Mouse (Mus musculus) urinary bladder, postnatal 14 days (tissue): ENCODE results near the gene 1700020L24Rik.

Experiments used
- DNase-seq: peaks from one replicate; pipeline ENCODE4 v3.0.0; 2021; ENCODE audit warnings: low spot score

Gene 1700020L24Rik

GRCm38 (mm10) chr11:83441235-83441634 is 3.8 kb downstream of the 1700020L24Rik start:
- DNase-seq = no peak

- DNase-seq = peak; percentile 83
Observed at GRCm38 (mm10) chr11:83442596-83443267, 5.3 kb downstream of the 1700020L24Rik start.

GRCm38 (mm10) chr11:83443824-83444223 is 6.3 kb downstream of the 1700020L24Rik start:
- DNase-seq = no peak

DNA sequence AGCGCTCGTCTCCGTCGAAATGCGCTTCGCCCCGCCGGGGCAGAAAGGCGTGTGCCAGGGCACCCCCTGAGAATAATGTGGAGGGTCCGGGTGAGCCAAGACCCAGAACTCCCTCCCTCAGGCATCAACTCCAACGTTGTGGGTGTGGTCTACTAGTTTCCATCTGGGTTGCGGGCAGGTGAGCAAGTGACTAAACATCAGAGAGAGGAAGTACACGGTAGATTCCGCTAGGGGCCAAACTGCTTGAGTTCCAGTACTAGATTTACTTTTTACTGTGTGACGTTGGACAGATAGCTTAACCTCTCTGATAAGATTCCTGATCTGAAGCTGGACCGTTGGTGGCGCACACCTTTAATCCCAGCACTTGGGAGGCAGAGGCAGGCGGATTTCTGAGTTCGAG is 7.5 kb downstream of the 1700020L24Rik start:
- DNase-seq = no peak

GRCm38 (mm10) chr11:83447612-83448011 is 10.1 kb downstream of the 1700020L24Rik start:
- peak; percentile 83 for DNase-seq

- DNase-seq = no peak
Observed at GRCm38 (mm10) chr11:83448021-83448926, 10.8 kb downstream of the 1700020L24Rik start.

DNA sequence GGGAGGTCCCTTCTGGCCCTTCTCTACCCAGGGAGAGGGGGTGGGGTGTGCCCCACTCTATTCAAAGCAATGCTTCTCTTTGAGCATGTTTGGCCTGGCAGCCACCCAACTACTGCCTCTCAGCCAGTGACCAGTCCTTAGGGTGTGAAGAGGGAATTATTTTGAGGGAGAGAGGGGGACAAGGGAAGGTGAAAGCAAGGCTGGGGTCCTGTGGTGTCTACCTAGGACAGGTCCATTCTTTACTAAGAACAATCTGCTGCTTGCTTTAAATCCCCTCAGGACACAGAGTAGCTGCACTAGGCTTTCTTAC is 11.4 kb downstream of the 1700020L24Rik start:
- DNase-seq = peak; percentile 61

GRCm38 (mm10) chr11:83449298-83449697 is 11.8 kb downstream of the 1700020L24Rik start:
- DNase-seq = no peak

GRCm38 (mm10) chr11:83450550-83450949 is 13.1 kb downstream of the 1700020L24Rik start:
- no peak for DNase-seq

DNA sequence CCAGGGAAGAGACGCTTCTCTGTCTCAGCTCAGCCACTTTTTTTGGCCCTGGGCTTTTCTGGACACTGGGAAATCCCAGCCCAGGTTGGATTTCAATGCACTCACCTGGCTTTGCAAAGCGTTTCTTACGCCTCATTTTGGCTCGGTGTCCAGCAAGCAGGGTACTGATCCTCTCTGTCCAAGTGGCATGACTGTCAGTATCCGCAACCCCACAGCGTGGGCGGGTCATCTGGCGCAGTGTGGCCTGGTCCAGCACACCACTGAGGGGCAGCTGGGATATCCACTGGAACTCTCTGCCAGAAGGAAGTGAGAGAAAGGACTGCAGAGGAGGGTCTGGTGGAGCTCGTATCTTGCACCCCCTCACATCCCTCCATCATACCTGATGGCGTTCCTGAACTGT is 13.8 kb downstream of the 1700020L24Rik start:
- no peak for DNase-seq

DNA sequence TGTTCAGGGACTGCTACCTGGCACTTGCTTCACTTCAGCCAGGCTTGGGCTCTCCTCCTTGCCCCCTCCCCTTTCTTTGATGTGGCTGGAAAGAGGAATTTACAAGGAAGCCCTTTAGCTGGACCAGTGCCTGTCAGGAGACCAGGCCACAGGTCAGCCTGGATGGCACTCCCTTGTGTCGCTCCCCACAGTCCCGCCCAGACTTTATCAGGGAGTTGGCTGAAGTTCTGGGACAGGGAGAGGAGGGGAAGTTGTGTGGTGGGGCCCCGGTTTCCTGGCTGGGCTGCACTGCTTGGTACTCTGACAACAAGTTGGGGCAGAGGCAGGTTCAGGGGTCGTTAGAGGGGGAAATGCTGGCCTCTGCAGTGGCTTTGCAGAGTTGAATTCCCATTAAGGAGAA is 17.1 kb downstream of the 1700020L24Rik start:
- peak; percentile 63 for DNase-seq

DNA sequence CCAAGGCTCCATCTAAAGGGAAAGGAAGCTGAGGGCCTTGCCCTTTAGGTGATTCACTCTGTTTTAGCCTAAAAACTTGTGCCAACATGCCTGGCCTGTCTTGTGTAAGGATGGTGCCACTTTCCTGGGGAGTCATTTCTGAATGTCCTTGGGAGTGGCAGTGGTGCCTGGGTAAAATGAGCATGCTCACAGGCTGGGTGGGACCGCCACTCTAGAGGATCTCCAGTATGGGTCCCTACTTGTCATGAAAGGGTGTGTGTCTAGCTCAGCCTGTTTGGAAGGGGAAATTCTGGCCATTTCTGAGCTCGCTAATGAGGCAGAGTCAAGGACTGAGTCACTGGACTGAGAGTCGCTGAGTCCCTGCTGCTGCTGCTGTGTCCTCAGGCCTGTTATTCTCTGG is 18.1 kb downstream of the 1700020L24Rik start:
- peak; percentile 66 for DNase-seq

DNA sequence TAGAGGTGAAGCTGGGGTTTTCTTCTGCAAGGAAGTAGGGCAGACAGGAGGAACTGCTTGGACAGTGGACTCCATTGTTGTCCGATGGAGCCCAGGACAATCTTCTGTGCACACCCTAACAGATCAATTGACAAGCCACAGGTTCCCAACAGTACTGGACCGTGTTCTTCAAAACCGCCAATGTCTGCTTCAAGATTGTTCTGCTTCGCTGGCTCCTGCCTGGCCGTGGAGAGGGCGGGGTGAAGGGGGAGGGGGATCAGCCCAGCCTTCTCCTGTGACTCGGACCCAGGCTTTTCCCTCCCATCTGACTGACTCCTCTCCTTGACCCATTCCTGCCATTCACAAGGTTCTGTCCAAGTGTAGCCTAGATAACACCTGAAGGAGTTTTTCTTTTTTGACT is 19.8 kb downstream of the 1700020L24Rik start:
- no peak for DNase-seq

GRCm38 (mm10) chr11:83457912-83458601 is 20.6 kb downstream of the 1700020L24Rik start:
- DNase-seq = no peak

DNA sequence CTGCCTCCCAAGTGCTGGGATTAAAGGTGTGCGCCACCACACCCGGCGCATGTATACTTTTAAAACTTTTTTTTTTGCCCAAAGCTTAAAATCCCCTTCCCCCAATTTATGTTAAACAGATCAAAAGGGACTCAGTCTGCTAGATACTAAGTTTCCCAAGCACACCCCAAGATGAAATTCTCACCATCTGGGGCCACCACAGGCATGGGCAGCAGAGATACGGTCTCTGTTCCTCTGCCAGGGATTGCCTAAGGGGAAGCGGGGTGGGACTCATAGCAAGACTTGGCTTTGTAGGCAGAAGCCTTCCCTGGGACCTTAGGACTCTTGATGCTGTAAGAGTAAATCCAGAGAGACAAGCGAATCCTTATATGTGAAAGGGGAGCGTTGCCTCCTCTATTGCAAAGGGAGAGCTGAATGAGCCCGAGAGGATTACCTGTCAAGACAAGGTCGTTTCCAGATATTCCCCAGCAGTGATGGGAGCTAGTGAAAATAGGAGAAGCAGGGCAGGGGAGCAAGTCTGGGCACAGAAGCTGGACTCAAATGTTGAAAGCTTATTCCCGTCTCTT is 24.1 kb downstream of the 1700020L24Rik start:
- DNase-seq = no peak

DNA sequence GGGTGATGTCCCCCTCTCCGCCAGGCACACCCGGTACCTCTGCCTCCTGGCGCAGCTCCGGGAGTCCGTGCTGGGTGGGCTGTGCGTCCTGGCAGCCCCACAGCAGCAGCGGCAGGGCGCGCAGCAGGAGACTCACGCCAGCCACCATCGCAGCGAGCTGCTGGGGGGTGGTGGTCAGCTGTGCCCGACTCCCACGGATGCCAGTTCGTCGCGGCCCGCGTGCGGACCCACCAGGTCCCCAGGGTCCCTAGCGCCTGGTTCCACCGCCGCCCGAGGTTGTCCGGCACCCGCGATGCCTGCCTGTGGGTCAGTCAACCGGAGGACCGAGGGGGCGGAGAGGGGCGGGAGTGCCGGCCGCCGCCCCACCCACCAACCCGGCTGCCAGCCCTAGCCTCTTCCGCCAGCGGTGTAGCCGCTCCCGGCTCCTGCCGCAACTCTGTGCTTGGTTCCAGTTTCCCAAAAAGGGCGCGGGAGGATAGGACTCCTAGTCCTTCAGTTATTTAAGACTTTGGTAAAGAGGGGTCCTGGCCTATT is 25.3 kb downstream of the 1700020L24Rik start, which contains the start of gene Mmp28:
Gene Mmp28 (minus strand): TSS at position 361 of the 534 bp plus-strand sequence.
- DNase-seq = peak; percentile 73

- peak; percentile 47 for DNase-seq
Observed at GRCm38 (mm10) chr11:83465976-83466375, 28.5 kb downstream of the 1700020L24Rik start.

DNA sequence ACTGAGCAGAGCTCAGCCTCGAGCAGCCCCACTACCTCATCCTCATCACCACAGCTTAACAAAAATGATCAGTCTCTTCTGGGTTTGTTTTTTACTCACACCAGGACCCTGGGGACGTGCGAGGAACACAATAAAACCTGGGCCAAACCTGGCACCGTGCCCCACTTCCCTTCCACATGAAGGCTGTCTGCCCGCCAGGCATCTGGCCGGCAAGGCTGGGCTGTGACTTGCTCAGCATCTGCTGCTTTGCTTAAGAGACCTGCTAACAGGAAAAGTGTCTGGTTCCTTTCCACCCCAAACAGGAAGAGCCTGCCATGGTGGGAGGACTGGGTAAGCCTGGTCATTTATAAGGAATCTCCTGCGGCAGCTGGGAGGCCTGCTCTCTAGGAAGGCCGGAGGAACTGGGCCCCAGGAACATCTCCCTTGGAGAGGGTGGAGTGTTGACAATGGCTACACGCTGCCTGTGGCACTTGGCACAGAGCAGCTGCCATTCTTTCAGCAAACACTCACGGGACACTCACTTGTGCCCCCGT is 29.7 kb downstream of the 1700020L24Rik start:
- DNase-seq = peak; percentile 52

DNA sequence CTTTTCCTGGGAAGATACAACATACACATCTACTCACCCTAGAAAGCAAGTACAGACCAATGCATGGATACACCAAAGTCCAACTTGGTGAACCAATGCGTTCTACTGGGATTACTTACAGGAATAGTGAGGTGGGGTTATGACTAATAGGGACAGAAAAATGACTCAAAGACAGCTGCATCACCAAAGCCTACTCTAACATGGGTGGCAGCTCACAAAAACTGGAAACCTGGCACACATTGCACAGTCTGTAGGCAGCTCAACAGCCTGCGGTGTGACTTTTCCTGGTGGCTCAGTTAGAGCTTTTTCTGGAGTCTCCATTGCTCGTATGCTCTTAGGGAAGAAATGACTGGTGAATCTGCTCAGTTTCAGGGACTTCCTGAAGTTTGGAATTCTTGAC is 31.3 kb downstream of the 1700020L24Rik start:
- no peak for DNase-seq

- DNase-seq = no peak
Observed at GRCm38 (mm10) chr11:83471766-83472165, 34.3 kb downstream of the 1700020L24Rik start.

DNA sequence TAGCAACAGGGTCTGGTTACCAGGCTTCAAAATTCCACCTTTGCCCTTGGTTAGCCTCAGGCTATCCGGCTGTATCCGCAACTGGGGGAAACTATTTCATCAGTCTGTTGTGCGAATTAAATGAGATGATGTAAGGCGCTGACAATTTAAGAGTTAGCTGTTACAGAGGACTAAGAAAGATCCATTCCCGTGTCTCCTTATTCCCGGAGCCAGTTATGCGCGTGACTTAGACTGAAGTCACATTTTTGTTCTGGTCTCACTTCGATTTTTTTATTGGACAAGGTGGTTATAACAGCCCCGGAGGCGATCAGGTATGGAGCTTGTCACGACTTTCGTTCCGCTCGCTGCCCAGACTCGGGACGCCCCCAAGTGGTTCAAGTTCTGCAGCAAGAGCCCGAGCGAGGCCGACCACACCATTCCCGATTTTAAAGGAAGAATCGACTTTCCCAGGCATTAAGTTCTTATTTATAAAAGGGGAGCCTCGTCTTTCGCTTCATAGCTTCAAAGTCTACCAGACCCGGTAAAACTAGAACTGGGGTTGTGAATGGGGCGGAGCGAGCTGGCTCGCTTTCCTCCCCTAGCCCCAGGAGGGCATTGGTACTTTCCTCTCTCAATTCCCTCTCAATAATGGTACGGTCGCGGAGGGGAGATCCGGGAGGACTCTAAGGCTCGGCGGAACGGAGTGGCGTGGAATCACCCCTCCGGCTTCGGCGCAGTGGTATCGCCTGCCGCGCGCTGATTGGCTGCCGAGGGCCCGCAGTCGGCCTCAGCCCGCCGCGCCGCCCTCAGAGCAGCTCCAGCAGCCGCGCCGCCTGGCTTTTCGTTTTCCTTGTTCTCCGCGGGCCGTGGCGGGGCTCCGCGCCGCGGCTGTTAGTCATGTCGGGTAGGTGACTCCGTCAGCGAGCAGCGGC is 35.1 kb downstream of the 1700020L24Rik start, which contains the start of gene Taf15:
Gene Taf15 (plus strand): TSS at position 763 of the 911 bp plus-strand sequence.
- peak; percentile 98 for DNase-seq
